Mouse (Mus musculus) CH12.LX (cell line): Measurements from ENCODE around the gene Macrod2. TPM values are rescaled to one million over a fixed set of nuclear protein-coding genes. Genes with fewer than 3 reads are reported as not detected.

ENCODE experiments used
- DNase-seq: peaks from one replicate; pipeline ENCODE4 v3.0.0-alpha.2; 2013; ENCODE audit errors: extremely low read depth
- H3K27ac ChIP-seq: 2 replicates; pipeline ENCODE4 v1.5.1; 2012; ENCODE audit warnings: low read depth, mild to moderate bottlenecking, control low read depth, moderate library complexity; ENCODE audit not compliant: insufficient read depth
- H3K27me3 ChIP-seq: replicated peaks from 2 replicates; pipeline ENCODE3; 2012; ENCODE audit warnings: inconsistent platforms
- H3K36me3 ChIP-seq, 2 experiments: replicated peaks in 1 of 2; 2 replicates each; pipeline versions ENCODE3 to v1.6.1; 2012; ENCODE audit warnings: inconsistent platforms in 1 of 2, low read length in 1 of 2, mild to moderate bottlenecking in 1 of 2, mixed read lengths in 1 of 2, moderate library complexity in 1 of 2; ENCODE audit not compliant: control insufficient read depth in 1 of 2, insufficient read depth in 1 of 2
- H3K4me1 ChIP-seq, 2 experiments: 2 replicates each; pipeline ENCODE4 v1.6.1; 2012; ENCODE audit warnings: inconsistent platforms in 1 of 2, moderate library complexity in 1 of 2; ENCODE audit not compliant: insufficient read depth in 2 of 2, control insufficient read depth in 1 of 2
- H3K4me2 ChIP-seq: 2 replicates; pipeline ENCODE4 v1.6.1; 2012; ENCODE audit warnings: low read depth, mild to moderate bottlenecking, control low read depth; ENCODE audit not compliant: poor library complexity, insufficient read depth, severe bottlenecking
- H3K4me3 ChIP-seq, 3 experiments: fragments of 150-350 bp in 1 of 3; sonication (generic) in 1 of 3; replicated peaks in 1 of 3; 2 replicates each; pipeline versions ENCODE3 to v1.5.1; 2011 to 2012; ENCODE audit warnings: low read depth in 2 of 3, low read length in 2 of 3, mild to moderate bottlenecking in 2 of 3, moderate library complexity in 2 of 3, control low read depth in 1 of 3, improper control_type of control experiment in 1 of 3, inconsistent platforms in 1 of 3, mixed read lengths in 1 of 3; ENCODE audit not compliant: poor library complexity in 1 of 3
- H3K79me2 ChIP-seq: replicated peaks from 2 replicates; pipeline ENCODE4 v1.6.1; 2012; ENCODE audit warnings: mild to moderate bottlenecking, moderate library complexity; ENCODE audit not compliant: control insufficient read depth, poor library complexity, insufficient read depth, severe bottlenecking; ENCODE audit errors: extremely low read depth
- H3K9ac ChIP-seq: 2 replicates; pipeline ENCODE4 v1.6.1; 2012; ENCODE audit warnings: low read depth, mild to moderate bottlenecking, control low read depth, moderate library complexity; ENCODE audit not compliant: insufficient read depth
- H3K9me3 ChIP-seq: replicated peaks from 2 replicates; pipeline ENCODE3; 2012; ENCODE audit warnings: low read length, inconsistent platforms, mixed read lengths
- CHD1 ChIP-seq: IDR thresholded peaks from 2 replicates; pipeline ENCODE4 v1.6.1; 2012; ENCODE audit warnings: low read depth, low read length, improper control_type of control experiment, inconsistent platforms
- CTCF ChIP-seq, 2 experiments: IDR thresholded peaks in 1 of 2; conservative IDR thresholded peaks in 1 of 2; 2 replicates each; pipeline ENCODE4 v1.5.1; 2011 to 2012; ENCODE audit warnings: low read depth in 2 of 2, low read length in 2 of 2, improper control_type of control experiment in 1 of 2, inconsistent platforms in 1 of 2, mild to moderate bottlenecking in 1 of 2, moderate library complexity in 1 of 2
- EP300 ChIP-seq: IDR thresholded peaks from 2 replicates; pipeline ENCODE4 v1.6.1; 2011; ENCODE audit warnings: low read length, improper control_type of control experiment
- ETS1 ChIP-seq: conservative IDR thresholded peaks from 2 replicates; pipeline ENCODE4 v1.6.1; 2012; ENCODE audit warnings: low read depth, mild to moderate bottlenecking, inconsistent platforms, low read length, improper control_type of control experiment, moderate library complexity
- GABPA ChIP-seq: IDR thresholded peaks from 2 replicates; pipeline ENCODE4 v1.6.1; 2012; ENCODE audit warnings: low read depth, low read length, improper control_type of control experiment, inconsistent platforms; ENCODE audit not compliant: insufficient replicate concordance
- HCFC1 ChIP-seq: IDR thresholded peaks from 2 replicates; pipeline ENCODE4 v1.6.1; 2012; ENCODE audit warnings: low read depth, mild to moderate bottlenecking, inconsistent platforms, low read length, improper control_type of control experiment
- IRF4 ChIP-seq: IDR thresholded peaks from 2 replicates; pipeline ENCODE4 v1.6.1; 2014; ENCODE audit warnings: low read depth, mild to moderate bottlenecking, inconsistent platforms, low read length, improper control_type of control experiment
- MAZ ChIP-seq: IDR thresholded peaks from 2 replicates; pipeline ENCODE4 v1.6.1; 2012; ENCODE audit warnings: low read depth, mild to moderate bottlenecking, inconsistent platforms, low read length, improper control_type of control experiment, moderate library complexity
- MEF2A ChIP-seq: IDR thresholded peaks from 2 replicates; pipeline ENCODE4 v1.6.1; 2014; ENCODE audit warnings: low read depth, mild to moderate bottlenecking, inconsistent platforms, low read length, improper control_type of control experiment, borderline replicate concordance
- NELFE ChIP-seq: IDR thresholded peaks from 2 replicates; pipeline ENCODE4 v1.6.1; 2011; ENCODE audit warnings: low read depth, low read length, improper control_type of control experiment
- PAX5 ChIP-seq: IDR thresholded peaks from 2 replicates; pipeline ENCODE4 v1.6.1; 2012; ENCODE audit warnings: low read length, inconsistent platforms, mixed read lengths
- POLR2A ChIP-seq: IDR thresholded peaks from 2 replicates; pipeline ENCODE4 v1.6.1; 2011; ENCODE audit warnings: low read depth, mild to moderate bottlenecking, improper control_type of control experiment, low read length
- POLR2AphosphoS2 ChIP-seq: IDR thresholded peaks from 2 replicates; pipeline ENCODE4 v1.6.1; 2011; ENCODE audit warnings: low read depth, low read length, improper control_type of control experiment
- RAD21 ChIP-seq: IDR thresholded peaks from 2 replicates; pipeline ENCODE4 v1.6.1; 2011; ENCODE audit warnings: low read depth, mild to moderate bottlenecking, low read length, improper control_type of control experiment, moderate library complexity
- RCOR1 ChIP-seq: conservative IDR thresholded peaks from 2 replicates; pipeline ENCODE4 v1.6.1; 2012; ENCODE audit warnings: low read depth, mild to moderate bottlenecking, inconsistent platforms, low read length, improper control_type of control experiment
- SIN3A ChIP-seq: IDR thresholded peaks from 2 replicates; pipeline ENCODE4 v1.6.1; 2012; ENCODE audit warnings: low read length, improper control_type of control experiment, inconsistent platforms
- SMC3 ChIP-seq: IDR thresholded peaks from 2 replicates; pipeline ENCODE4 v1.6.1; 2011; ENCODE audit warnings: low read depth, low read length, improper control_type of control experiment
- TBP ChIP-seq: conservative IDR thresholded peaks from 2 replicates; pipeline ENCODE4 v1.6.1; 2011; ENCODE audit warnings: low read depth, low read length, improper control_type of control experiment
- TCF12 ChIP-seq: IDR thresholded peaks from 2 replicates; pipeline ENCODE4 v1.6.1; 2014; ENCODE audit warnings: low read depth, mild to moderate bottlenecking, inconsistent platforms, low read length, improper control_type of control experiment
- UBTF ChIP-seq: IDR thresholded peaks from 2 replicates; pipeline ENCODE4 v1.6.1; 2012; ENCODE audit warnings: low read depth, mild to moderate bottlenecking, inconsistent platforms, low read length, improper control_type of control experiment, moderate library complexity
- USF1 ChIP-seq: IDR thresholded peaks from 2 replicates; pipeline ENCODE4 v1.6.1; 2014; ENCODE audit warnings: low read depth, mild to moderate bottlenecking, inconsistent platforms, low read length, improper control_type of control experiment
- ZC3H11A ChIP-seq: IDR thresholded peaks from 2 replicates; pipeline ENCODE4 v1.6.1; 2012; ENCODE audit warnings: low read depth, mild to moderate bottlenecking, inconsistent platforms, low read length, improper control_type of control experiment
- ZMIZ1 ChIP-seq: IDR thresholded peaks from 2 replicates; pipeline ENCODE4 v1.6.1; 2012; ENCODE audit warnings: low read depth, mild to moderate bottlenecking, inconsistent platforms, low read length, improper control_type of control experiment
- dilution Hi-C: fragments of 300-500 bp; cut with MboI; formaldehyde crosslinking; loops from 2 replicates; pipeline ENCODE4 v1.14.3; 2020; ENCODE audit warnings: low sequenced_read_pairs; ENCODE audit not compliant: extremely low pct_unique_long_range_greater_than_20kb, extremely low pct_ligation_motif_present
- in situ Hi-C: fragments of 300-500 bp; cut with MboI; formaldehyde crosslinking; loops from 3 replicates; pipeline ENCODE4 v1.14.3; 2019; ENCODE audit warnings: low sequenced_read_pairs, low pct_ligation_motif_present, low pct_unique_long_range_greater_than_20kb, mixed read lengths
- polyA plus RNA-seq: library from polyadenylated mRNA; unstranded; fragments of >175 nt; gene quantifications from 2 replicates; pipeline ENCODE4 v1.2.1, GENCODE M21; 2012; ENCODE audit warnings: low read depth; ENCODE audit not compliant: insufficient read length
- total RNA-seq, 2 experiments: library from RNA; depleted of rRNA; stranded (reverse); fragments of 300-350 nt in 1 of 2; fragments of >200 nt in 1 of 2; gene quantifications; 2 replicates each; pipeline ENCODE4 v1.2.3; 2012 to 2014

The Macrod2 gene
- total and polyA plus RNA-seq, 3 experiments, result not detected

DNA sequence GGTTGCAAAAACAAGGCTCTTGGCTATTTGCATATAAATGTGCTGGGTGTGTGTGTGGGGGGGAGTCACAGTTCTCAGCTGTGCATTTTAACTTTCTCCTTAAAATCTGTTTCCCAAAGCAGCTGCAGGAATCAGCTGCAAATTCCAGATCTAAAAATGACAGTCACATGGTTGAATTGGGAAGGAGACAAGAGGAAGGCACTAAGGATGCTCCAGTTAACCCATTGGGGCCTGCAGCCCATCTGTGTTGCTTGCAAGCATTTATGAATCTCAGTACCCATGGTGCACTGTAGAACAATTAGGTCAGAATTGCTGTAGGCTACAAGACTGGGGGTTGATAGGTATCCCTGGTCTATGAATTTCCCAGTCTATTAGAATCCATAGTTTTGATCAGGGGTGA is 2008.3 kb downstream of the Macrod2 start:
- H3K4me1 ChIP-seq, result no peaks in the 10 kb centered on the region
- peaks cover 4% of the 10 kb centered on the region for H3K9me3 ChIP-seq
- dilution Hi-C loops (no loop called here), in situ Hi-C loops (no loop called here)
- H3K27ac ChIP-seq, result no peak overlapping the region
- DNase-seq, result no peak
- H3K36me3 ChIP-seq, result no peaks in the 10 kb centered on the region
- H3K9ac ChIP-seq, result no peak overlapping the region
- no peak overlapping the region for H3K4me3 ChIP-seq
- no peak overlapping the region for H3K4me2 ChIP-seq
- TF ChIP-seq PAX5, result no peak
- no peak for TF ChIP-seq RAD21
- no peak for TF ChIP-seq MAZ
- TF ChIP-seq TCF12, result no peak
- TF ChIP-seq NELFE, result no peak
- TF ChIP-seq EP300, result no peak
- no peak for TF ChIP-seq TBP
- no peak for TF ChIP-seq SIN3A
- no peak for TF ChIP-seq IRF4
- no peak for TF ChIP-seq CTCF (conservative IDR thresholded peaks at IDR 0.05 in 1 of 2, IDR thresholded peaks at IDR 0.05 in 1 of 2; ENCODE audit: low read depth in 2 of 2, low read length in 2 of 2)
- TF ChIP-seq GABPA, result no peak
- TF ChIP-seq CHD1, result no peak
- TF ChIP-seq MEF2A, result no peak
- TF ChIP-seq ZC3H11A, result no peak
- no peak for TF ChIP-seq HCFC1
- no peak for TF ChIP-seq SMC3
- no peaks in the 10 kb centered on the region for H3K79me2 ChIP-seq
- no peaks in the 10 kb centered on the region for H3K27me3 ChIP-seq

DNA sequence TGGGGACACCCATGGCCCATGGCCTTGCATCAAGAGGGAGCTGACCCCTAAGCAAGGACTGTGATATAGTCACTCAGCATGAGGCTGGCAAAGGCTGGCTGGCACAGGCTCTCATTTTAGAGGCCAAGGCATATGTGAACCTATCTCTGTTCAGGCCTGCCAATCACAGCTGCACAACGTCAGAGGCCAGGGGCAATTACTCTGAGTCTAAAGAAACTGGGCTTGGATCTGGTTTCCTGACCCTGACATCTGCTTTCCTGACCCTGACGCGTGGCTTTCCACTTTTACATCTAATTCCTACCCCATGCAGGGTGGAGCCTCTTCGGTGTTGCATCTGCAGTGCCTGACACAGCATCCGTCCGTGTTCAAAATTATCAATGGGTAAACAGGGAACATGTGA is 2009.2 kb downstream of the Macrod2 start:
- Histone ChIP-seq H3K36me3 (no peaks in the 10 kb centered on the region), H3K9ac (no peak overlapping the region), H3K79me2 (no peaks in the 10 kb centered on the region), H3K27ac (no peak overlapping the region), H3K4me3 (no peak overlapping the region), H3K27me3 (no peaks in the 10 kb centered on the region), H3K4me1 (no peaks in the 10 kb centered on the region), H3K9me3 (peaks cover 4% of the 10 kb centered on the region), H3K4me2 (no peak overlapping the region)
- no peak for DNase-seq
- dilution Hi-C loops (no loop called here), in situ Hi-C loops (no loop called here)
- TF ChIP-seq ZC3H11A (no peak), POLR2A (no peak), TBP (no peak), SIN3A (no peak), CHD1 (no peak), ETS1 (no peak), RCOR1 (no peak), ZMIZ1 (no peak), EP300 (no peak), USF1 (no peak), UBTF (no peak), POLR2AphosphoS2 (no peak)
